Comparison of ENCODE assay signal across 8 mouse cellular contexts in genomic region chr12:76822002-76822650, GRCm38 (mm10). TPM values are rescaled to one million over a fixed set of nuclear protein-coding genes. Genes with fewer than 3 reads are reported as not detected.
A peak's percentile ranks its signal among the peaks of the same experiment; 100 is the strongest.
DNase-seq lines count a peak whose midpoint lies in the region; ATAC-seq and TF ChIP-seq lines count a peak whose summit lies in the region.

No protein-coding gene starts in this region.

- H3K27me3 ChIP-seq in kidney, embryonic 14.5 days (ENCODE audit: control insufficient read depth, insufficient read depth, low read length), result peaks cover 19% of the 10 kb centered on the region
- peaks cover 41% of the 10 kb centered on the region for H3K27me3 ChIP-seq in heart, postnatal 0 days (ENCODE audit: control insufficient read depth, insufficient read depth, low read length)
- H3K27me3 ChIP-seq in midbrain, embryonic 10.5 days (ENCODE audit: low read depth, poor library complexity, severe bottlenecking), result peaks cover 82% of the 10 kb centered on the region

- WGBS in kidney, embryonic 14.5 days, result 1% methylated on average over 49 of the region's 66 CpGs
- 2% methylated on average over 55 of the region's 66 CpGs for WGBS in heart, postnatal 0 days
- WGBS in midbrain, embryonic 10.5 days, result under 1% methylated on average over 66 of the region's 66 CpGs

- peak overlapping the region; percentile 70 for H3K4me3 ChIP-seq in kidney, embryonic 14.5 days (ENCODE audit: low read length)
- peak overlapping the region; percentile 54 for H3K4me3 ChIP-seq in heart, postnatal 0 days (ENCODE audit: low read depth, low read length)
- H3K4me3 ChIP-seq in midbrain, embryonic 10.5 days, result peak overlapping the region; percentile 79

- H3K9me3 ChIP-seq in kidney, embryonic 14.5 days (ENCODE audit: control insufficient read depth, low read length), result no peaks in the 10 kb centered on the region
- H3K9me3 ChIP-seq in heart, postnatal 0 days (replicated peaks; ENCODE audit: control insufficient read depth, low read length), result no peaks in the 10 kb centered on the region
- no peaks in the 10 kb centered on the region for H3K9me3 ChIP-seq in midbrain, embryonic 10.5 days (replicated peaks)

- TF ChIP-seq CTCF in heart, postnatal 0 days (IDR thresholded peaks at IDR 0.05; ENCODE audit: low read depth), result no peak

- no peaks in the 10 kb centered on the region for H3K36me3 ChIP-seq in kidney, embryonic 14.5 days (ENCODE audit: control insufficient read depth, insufficient read depth, low read length)
- H3K36me3 ChIP-seq in heart, postnatal 0 days (replicated peaks; ENCODE audit: control insufficient read depth, insufficient read depth, low read length), result no peaks in the 10 kb centered on the region
- no peaks in the 10 kb centered on the region for H3K36me3 ChIP-seq in midbrain, embryonic 10.5 days

- TF ChIP-seq EP300 in heart, postnatal 0 days (IDR thresholded peaks at IDR 0.05; ENCODE audit: low read depth), result no peak

- no peak for DNase-seq in kidney, adult 8-10 months
- peak; percentile 60 for DNase-seq in R1 (ENCODE audit: low read depth, low spot score)
- peak; percentile 43 for DNase-seq in embryo, embryonic 10.5 days (ENCODE audit: low spot score)
- no peak for DNase-seq in heart, postnatal 0 days (ENCODE audit: low spot score)
- peak; percentile 29 to 48 for DNase-seq in layer of hippocampus, postnatal 25 days (ENCODE audit: extremely low spot score in 1 of 2, low spot score in 1 of 2)
- peak; percentile 60 for DNase-seq in midbrain, embryonic 10.5 days (ENCODE audit: low spot score)
- peak; percentile 20 for DNase-seq in thymus, postnatal 0 days (ENCODE audit: low spot score)

- peak; percentile 69 for ATAC-seq in kidney, embryonic 14.5 days (ENCODE audit: low FRiP score, low TSS enrichment)
- ATAC-seq in heart, postnatal 0 days (ENCODE audit: insufficient read depth, low read depth), result peak; percentile 67

- peaks cover 5% of the 10 kb centered on the region; the same call in 1 of the 2 replicates for H3K4me1 ChIP-seq in kidney, embryonic 14.5 days (ENCODE audit: control insufficient read depth, insufficient read depth, low read length)
- peaks cover 4% of the 10 kb centered on the region for H3K4me1 ChIP-seq in heart, postnatal 0 days (ENCODE audit: control insufficient read depth, insufficient read depth)
- H3K4me1 ChIP-seq in midbrain, embryonic 10.5 days, result peaks cover 57% of the 10 kb centered on the region

- peak overlapping the region; percentile 79 for H3K9ac ChIP-seq in kidney, embryonic 14.5 days (ENCODE audit: low read depth, low read length)
- peak overlapping the region; percentile 51 for H3K9ac ChIP-seq in heart, postnatal 0 days (replicated peaks; ENCODE audit: low read depth, low read length)

- peak overlapping the region; percentile 98 for H3K4me2 ChIP-seq in kidney, embryonic 14.5 days (replicated peaks; ENCODE audit: low read depth, low read length)
- peak overlapping the region; percentile 80 for H3K4me2 ChIP-seq in heart, postnatal 0 days (ENCODE audit: low read depth, low read length)

- no peak overlapping the region for H3K27ac ChIP-seq in kidney, embryonic 14.5 days (ENCODE audit: low read depth, low read length)
- no peak overlapping the region for H3K27ac ChIP-seq in heart, postnatal 0 days (ENCODE audit: low read depth)
- H3K27ac ChIP-seq in midbrain, embryonic 10.5 days (replicated peaks), result peak overlapping the region; percentile 89

RNA-seq across cellular contexts. Expression of gene Rab15, which starts 0.6 kb away (rescaled TPM):
- polyA plus RNA-seq in kidney, embryonic 14.5 days (2014; fragmentation: Nextera tagmentation; extraction: Ambion mirVana), result 3.9 and 7.7 TPM in 2 replicates
- total RNA-seq in heart, postnatal 0 days (2014; rRNA removed; ENCODE audit: low replicate concordance), result 1.1 and 10.3 TPM in 2 replicates
- polyA plus RNA-seq in heart, postnatal 0 days (2015; fragmentation: Nextera tagmentation; extraction: Ambion mirVana), result 1.6 and 1.7 TPM in 2 replicates
- 100 to 1,000 TPM; 193 to 201 TPM for total RNA-seq in layer of hippocampus, postnatal 25 days (2021)
- polyA plus RNA-seq in midbrain, embryonic 10.5 days (2016; fragmentation: Nextera tagmentation; extraction: Ambion mirVana), result 14.5 and 14.6 TPM in 2 replicates
- polyA plus RNA-seq in thymus, postnatal 0 days (2015; fragmentation: Nextera tagmentation; extraction: Ambion mirVana), result 23.6 and 27.0 TPM in 2 replicates

RNA-seq across cellular contexts. Expression of gene Gpx2, which starts 26.8 kb away (rescaled TPM):
- polyA plus RNA-seq in kidney, embryonic 14.5 days (2014; fragmentation: Nextera tagmentation; extraction: Ambion mirVana), result not detected in 2 replicates
- total RNA-seq in heart, postnatal 0 days (2014; rRNA removed; ENCODE audit: low replicate concordance), result not detected in 2 replicates
- 0.49 TPM in 1 of 2 replicates, not detected in the other for polyA plus RNA-seq in heart, postnatal 0 days (2015; fragmentation: Nextera tagmentation; extraction: Ambion mirVana)
- under 1 TPM in 1 of 2 experiments, not detected in 1; 0.20 TPM for total RNA-seq in layer of hippocampus, postnatal 25 days (2021)
- polyA plus RNA-seq in midbrain, embryonic 10.5 days (2016; fragmentation: Nextera tagmentation; extraction: Ambion mirVana), result not detected in 2 replicates
- polyA plus RNA-seq in thymus, postnatal 0 days (2015; fragmentation: Nextera tagmentation; extraction: Ambion mirVana), result 1.7 and 2.1 TPM in 2 replicates

RNA-seq across cellular contexts. Expression of gene Fntb, which starts 56.7 kb away (rescaled TPM):
- polyA plus RNA-seq in kidney, embryonic 14.5 days (2014; fragmentation: Nextera tagmentation; extraction: Ambion mirVana), result 36.5 and 42.3 TPM in 2 replicates
- total RNA-seq in heart, postnatal 0 days (2014; rRNA removed; ENCODE audit: low replicate concordance), result 15.1 and 20.0 TPM in 2 replicates
- polyA plus RNA-seq in heart, postnatal 0 days (2015; fragmentation: Nextera tagmentation; extraction: Ambion mirVana), result 13.0 and 13.2 TPM in 2 replicates
- total RNA-seq in layer of hippocampus, postnatal 25 days (2021), result 10 to 100 TPM; 25.1 to 25.8 TPM
- 49.4 and 49.9 TPM in 2 replicates for polyA plus RNA-seq in midbrain, embryonic 10.5 days (2016; fragmentation: Nextera tagmentation; extraction: Ambion mirVana)
- 29.3 and 29.7 TPM in 2 replicates for polyA plus RNA-seq in thymus, postnatal 0 days (2015; fragmentation: Nextera tagmentation; extraction: Ambion mirVana)

RNA-seq across cellular contexts. Expression of gene Churc1, which starts 56.8 kb away (rescaled TPM):
- 138 and 171 TPM in 2 replicates for polyA plus RNA-seq in kidney, embryonic 14.5 days (2014; fragmentation: Nextera tagmentation; extraction: Ambion mirVana)
- total RNA-seq in heart, postnatal 0 days (2014; rRNA removed; ENCODE audit: low replicate concordance), result 131 and 172 TPM in 2 replicates
- 307 TPM in 2 replicates for polyA plus RNA-seq in heart, postnatal 0 days (2015; fragmentation: Nextera tagmentation; extraction: Ambion mirVana)
- 10 to 100 TPM; 38.0 to 39.8 TPM for total RNA-seq in layer of hippocampus, postnatal 25 days (2021)
- 117 and 123 TPM in 2 replicates for polyA plus RNA-seq in midbrain, embryonic 10.5 days (2016; fragmentation: Nextera tagmentation; extraction: Ambion mirVana)
- polyA plus RNA-seq in thymus, postnatal 0 days (2015; fragmentation: Nextera tagmentation; extraction: Ambion mirVana), result 206 and 258 TPM in 2 replicates

Comparison
In these comparisons a context has a peak if more than half of its experiments do, and no peak if none do; other contexts are left out.
1. DNase-seq: peak in R1 (single experiment), embryo, embryonic 10.5 days (single experiment), layer of hippocampus, postnatal 25 days (2 of 2), midbrain, embryonic 10.5 days (single experiment) and thymus, postnatal 0 days (single experiment); none in kidney, adult 8-10 months (0 of 2) and heart, postnatal 0 days (single experiment).
2. Peak in every context shown above with its lines, with median percentiles within 50 percentile points of each other: H3K4me3 ChIP-seq.